Mouse (Mus musculus): ENCODE measurements around the gene Gucd1.

The Gucd1 gene

DNA sequence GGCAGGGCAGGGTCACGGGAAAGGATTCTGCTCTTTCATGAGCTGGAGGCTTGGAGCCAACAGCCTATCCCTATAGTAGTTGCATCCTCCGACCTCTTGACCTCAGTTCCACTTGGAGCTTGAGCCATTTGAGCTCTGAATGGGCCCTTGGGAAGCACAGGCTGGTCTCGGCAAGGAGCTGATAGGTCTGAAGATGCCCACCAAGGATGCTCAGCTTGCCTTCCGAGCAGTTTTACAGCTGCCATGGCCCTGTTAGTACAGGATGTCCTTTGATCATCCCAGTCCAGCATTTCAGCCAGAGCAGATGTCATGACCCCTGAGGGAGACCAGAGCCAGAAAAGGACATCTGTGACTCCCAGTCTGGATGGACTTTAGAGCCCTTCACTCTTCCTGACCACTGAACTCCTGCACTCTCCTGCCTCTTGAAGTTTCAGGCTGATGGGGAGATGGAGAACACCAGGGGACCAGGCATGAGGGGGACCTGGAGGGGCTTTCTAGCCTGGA, 189.5 kb downstream of the Gucd1 start:
- no peak for DNase-seq (ENCODE audit: extremely low spot score, low read depth, low spot score)

DNA sequence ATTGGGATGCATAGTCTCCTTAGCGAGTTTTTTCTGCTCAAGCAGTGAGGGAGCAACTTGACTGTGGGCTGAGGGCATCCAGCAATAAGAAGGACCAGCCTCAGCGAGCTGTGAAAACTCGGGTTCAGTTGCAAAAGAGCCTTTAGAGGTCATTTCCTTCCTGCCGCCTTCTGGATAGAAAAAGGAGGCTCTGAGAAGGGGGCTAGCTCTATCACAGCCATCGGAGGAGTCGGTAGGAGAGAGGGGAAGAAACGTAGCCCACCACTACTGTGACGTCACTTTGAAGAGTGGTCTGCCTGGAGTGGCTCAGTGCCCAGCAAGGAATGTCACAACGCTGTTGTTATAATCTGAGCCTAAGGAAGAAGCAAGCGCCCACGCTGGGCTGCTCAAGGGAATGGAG, 190.7 kb downstream of the Gucd1 start:
- no peak for DNase-seq (ENCODE audit: extremely low spot score, low read depth, low spot score)

DNA sequence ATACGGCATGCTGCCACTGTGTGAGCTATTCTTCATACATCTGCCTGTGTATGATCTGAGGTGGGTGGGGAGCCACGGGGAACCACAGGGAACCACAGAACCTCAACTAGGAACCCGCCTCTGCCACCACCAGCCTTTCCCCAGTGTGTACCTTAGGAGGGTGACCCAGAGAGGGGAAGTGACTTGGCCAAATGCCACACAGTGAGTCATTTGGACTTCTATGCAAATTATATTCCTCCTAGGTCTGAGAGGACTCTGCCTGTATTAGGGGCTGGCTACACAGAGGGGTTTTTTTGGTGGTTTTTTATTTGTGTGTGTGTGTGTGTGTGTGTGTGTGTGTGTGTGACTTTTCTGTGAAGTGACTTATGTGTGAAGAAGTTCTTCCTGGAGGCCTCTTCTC, 191.2 kb downstream of the Gucd1 start:
- no peak for DNase-seq (ENCODE audit: extremely low spot score, low read depth, low spot score)

DNA sequence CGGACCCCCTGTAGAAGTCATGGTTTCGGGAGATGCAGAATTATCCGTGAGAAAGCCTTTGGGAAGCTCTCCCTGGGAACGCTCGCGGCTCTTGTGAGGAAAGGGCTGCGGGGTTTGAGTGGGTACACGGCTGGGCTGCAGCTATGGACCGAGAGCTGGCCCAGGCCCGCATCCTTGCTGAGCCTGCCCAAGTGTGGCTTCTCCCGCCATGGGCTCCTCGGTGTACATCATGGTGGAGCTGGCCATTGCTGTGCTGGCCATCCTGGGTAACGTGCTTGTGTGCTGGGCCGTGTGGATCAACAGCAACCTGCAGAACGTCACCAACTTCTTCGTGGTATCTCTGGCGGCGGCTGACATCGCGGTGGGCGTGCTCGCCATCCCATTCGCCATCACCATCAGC, 192.0 kb downstream of the Gucd1 start:
- DNase-seq (ENCODE audit: extremely low spot score, low read depth, low spot score), result no peak

DNA sequence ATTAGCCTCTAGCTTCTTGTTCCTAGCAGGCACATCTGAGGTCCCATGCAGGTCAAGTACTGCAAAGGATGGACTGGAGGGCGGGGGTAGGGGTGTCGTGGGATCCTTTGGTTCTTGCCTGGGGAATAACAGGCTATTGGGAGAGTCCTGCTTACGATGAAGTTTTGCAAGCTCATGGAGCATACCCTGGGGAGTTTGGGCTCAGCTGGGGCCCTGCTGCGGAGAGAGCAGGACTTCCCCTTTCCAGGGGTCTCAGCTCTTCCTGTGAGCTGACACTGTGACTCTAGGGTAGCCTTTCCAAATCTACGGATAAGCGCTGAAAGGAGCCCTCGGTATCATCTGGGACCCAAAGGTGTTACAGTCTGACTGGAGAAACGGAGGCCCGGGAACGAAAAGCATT, 193.4 kb downstream of the Gucd1 start:
- DNase-seq (ENCODE audit: extremely low spot score, low read depth, low spot score), result no peak

DNA sequence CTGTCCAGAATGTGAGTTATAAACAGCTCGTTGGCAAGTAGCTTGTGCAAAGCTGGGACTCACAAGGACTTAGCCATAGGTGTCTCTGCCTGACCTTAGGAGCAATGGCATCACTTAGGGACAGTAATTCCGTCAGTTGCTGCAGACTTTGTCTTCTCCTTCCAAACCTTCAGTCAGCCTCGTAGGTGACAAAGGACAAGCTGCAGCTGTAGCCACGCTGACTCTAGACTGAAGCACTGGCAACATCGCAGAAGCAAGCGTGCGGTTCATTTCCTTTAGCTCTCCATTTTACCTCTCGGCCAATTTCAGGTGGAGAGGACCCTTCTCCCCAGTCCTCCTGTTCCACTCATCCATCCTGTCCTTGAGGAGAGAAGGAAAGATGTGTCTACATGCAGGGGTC, 193.8 kb downstream of the Gucd1 start:
- DNase-seq (ENCODE audit: extremely low spot score, low read depth, low spot score), result no peak

DNA sequence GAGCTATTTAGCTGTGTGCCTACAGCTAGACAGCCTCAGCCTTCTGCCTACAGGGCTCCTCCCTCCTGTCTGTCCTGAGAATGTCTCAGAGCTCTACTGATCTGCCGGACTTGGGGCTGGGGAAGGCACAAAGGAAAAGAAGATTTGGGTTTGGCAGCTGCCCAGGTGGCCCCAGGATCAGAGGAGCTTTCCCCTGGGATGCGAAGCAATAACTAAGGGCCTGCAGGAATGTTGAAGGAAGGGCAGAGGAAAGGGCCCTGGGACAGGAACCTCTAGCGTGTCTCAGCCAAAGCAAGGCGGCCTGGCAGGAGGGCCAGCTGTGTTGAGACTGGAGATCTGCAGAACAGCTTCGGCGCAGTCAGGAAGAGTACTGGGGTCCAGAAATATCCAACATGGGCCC, 194.8 kb downstream of the Gucd1 start:
- DNase-seq (ENCODE audit: extremely low spot score, low read depth, low spot score), result no peak

DNA sequence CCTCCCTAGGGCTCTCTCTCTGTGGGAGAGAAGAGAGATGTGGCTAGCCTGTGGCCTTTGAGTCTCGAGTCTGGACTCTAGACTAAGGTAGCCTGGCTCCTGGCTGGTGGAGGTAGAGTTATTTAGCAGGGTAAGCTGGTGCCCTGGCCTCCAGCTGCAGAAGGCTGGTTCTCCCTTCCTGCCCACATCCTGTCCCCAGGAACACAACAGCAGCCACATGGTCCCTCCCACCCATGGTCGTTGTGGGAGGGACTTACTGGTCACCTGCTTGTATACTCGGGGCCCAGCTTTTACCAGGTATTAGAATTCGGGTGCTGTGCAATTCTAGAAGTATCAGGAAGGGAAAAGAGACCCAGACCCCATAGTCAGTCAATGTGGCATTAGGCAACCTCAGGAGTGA, 197.5 kb downstream of the Gucd1 start:
- DNase-seq (ENCODE audit: extremely low spot score, low read depth, low spot score), result no peak

DNA sequence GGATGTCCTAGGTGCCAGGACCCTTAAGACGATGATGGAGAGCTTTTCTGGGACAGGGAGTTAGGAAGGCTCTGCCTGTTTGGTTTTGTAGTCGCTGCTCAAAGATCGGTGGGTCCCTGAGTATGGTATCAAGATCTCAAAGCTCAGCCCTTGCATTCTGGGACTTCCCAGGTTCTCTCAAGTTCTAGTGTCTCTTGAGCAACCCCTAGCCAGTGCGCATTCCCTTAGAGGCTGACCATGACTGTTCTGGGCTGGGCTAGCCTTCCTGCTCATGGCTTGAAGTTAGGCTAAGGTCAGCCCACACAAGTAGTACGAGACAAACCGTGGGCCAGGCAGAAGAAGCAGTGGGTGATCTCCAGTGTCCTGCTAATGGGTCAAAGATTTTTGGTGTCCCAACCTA, 199.6 kb downstream of the Gucd1 start:
- DNase-seq (ENCODE audit: extremely low spot score, low read depth, low spot score), result no peak

DNA sequence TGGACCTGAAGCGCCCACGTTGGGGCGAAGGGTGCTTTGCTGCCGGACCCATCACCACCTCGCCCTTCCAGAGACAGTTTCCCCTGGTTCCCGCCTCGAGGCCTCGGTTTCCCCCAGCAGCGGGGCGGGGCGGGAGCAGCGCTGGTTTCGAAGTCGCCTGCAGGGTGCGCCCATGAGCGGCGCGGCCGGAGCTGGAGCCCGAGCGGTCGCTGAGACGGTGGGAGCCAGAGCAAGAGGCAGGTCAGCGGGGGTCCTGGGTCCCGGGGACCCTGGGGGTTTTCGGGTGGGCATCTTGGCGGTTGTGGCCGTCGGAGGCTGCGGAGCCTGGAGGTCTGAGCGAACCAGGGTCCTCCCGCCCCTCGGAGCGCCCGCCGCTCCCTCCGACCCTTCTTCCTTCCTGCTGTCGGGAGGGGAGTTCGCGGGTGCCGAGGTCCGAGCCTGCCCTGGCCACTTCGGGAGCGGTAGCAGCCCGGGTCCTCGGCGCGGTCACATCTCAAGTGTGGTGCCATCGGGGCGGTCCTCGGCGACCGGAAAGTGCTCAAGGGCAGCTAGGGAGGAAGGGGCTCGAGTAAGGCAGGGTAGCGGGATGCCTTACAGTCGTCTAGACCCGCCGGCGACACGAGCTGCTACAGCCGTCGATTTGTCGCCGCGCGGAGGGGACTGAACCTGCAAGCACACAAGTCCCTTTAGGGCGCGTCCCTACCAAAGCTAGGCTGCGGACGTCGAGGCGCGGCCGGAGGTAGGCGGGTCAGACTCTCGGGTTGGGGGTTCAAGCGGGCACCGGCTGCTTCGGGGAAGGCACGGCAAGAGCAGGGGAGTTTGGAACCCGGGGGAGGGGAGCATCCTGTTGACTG, 200.6 kb downstream of the Gucd1 start:
- DNase-seq (ENCODE audit: extremely low spot score, low read depth, low spot score), result no peak

DNA sequence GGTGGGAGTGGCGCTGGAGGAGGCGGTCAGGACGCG, 201.1 kb downstream of the Gucd1 start, which contains the start of gene Adora2a:
Gene Adora2a, plus strand, starts transcription at position 6 of the 36 bp plus-strand sequence.
- no peak for DNase-seq (ENCODE audit: extremely low spot score, low read depth, low spot score)

DNA sequence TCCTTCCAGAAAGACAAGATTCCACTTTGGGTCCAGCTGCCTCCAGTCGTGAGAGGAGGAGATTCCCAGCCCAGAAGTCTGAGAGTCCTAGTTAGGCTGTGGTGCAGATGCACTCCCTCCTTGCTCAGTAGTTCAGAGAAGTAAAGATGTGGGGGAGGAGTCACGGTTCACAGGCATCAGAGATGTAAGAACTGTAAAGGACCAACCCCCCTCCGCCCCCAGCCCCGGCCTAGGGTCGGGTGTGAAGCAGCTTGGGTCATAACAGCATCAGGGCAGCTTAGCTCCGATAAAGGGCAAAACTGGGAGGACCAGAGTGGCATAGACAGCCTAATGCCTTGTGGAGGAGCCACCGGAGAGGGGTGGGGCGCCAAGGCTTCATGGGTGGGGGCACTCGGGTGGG, 201.3 kb downstream of the Gucd1 start:
- no peak for DNase-seq (ENCODE audit: extremely low spot score, low read depth, low spot score)

DNA sequence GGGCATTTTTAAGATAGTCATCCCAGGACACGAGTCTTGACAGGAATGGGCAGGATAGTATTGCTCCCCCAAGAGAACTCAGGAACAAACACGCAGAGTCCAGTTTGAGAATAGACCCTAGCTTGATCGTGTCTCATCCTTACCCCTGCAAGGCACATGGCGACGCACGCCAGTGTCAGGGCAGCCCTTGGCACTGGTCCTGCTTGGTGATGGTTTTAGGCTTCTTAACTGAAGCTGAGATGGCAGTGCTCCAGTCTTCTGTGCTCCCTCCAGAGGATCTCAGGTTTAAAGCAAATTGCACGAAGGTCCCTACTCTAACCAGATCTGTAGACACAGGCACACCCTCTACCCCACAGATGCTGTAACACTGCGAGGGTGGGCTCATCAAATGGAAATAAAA, 202.0 kb downstream of the Gucd1 start:
- DNase-seq (ENCODE audit: extremely low spot score, low read depth, low spot score), result no peak

DNA sequence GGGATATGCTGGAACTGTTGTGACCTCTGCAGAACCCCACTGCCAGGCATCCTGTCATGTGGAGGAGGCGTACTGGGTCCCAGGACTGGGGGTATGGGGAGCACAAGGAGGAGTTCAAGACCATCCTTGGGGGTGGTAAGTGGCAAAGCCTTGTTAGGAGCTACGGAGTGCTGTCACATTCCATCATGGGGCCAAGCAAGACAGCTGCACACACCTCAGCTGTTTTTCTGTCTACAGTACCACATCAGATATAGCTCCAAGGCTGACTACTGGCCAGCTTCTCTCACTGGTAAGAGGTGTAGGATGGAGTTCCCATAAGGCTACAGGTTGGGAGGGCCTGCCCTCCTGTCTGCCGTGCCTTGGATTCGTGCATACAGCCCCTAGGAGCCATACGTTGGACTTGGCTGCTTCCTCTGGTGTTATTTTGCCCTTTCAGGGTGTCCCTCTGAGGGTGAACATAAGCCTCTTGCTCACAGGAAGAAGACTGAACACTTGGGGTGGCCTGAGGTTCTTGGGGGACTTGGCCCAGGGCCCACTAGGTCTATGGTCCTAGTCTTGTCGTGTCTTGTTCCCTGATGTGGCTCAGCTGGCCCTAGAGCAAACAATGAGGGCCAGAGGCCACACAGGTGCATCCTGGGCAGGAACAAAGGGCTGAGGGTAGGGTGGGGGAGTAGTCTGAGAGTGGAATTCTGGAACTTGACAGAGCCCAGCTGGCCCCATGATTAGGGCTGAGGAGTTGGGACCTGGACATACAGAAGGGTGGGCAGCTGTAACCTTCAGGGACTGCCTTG, 203.4 kb downstream of the Gucd1 start:
- DNase-seq (ENCODE audit: extremely low spot score, low read depth, low spot score), result no peak

DNA sequence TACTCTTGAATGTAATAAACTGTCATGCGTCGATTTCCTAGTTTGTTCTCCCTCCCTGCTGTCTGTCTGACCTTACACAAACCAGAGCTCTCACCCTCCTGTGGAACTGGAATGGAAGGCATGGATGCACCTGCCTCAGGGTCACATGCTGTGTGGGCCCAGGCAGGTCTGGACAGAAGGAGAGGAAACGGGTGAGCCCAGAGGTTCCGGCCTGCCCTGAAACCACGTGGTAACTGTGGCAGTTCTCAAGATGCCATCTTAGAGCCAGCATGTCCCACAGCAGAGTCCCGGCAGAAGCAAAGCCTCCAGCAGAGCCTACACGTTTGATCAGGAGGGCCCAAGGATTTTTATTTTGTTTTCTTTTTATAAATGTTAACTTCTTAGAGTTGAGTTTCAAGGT, 205.4 kb downstream of the Gucd1 start:
- no peak for DNase-seq (ENCODE audit: extremely low spot score, low read depth, low spot score)

DNA sequence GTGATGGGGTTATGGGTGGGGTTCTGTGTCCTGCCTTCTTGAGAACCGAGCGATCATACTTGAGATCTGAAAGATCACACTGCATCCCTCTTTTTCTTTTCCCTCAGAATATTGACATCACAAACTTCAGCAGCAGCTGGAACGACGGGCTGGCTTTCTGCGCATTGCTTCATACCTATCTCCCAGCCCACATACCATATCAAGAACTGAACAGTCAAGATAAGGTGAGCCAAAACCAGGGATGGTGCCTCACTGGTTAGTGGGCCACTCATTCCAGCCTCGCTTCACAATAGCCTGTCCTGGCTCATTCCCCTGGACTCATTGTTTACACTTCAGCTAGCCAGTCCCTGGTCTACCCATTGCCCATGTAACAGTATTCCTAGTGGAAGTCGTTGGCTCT, 210.6 kb downstream of the Gucd1 start:
- no peak for DNase-seq (ENCODE audit: extremely low spot score, low read depth, low spot score)

DNA sequence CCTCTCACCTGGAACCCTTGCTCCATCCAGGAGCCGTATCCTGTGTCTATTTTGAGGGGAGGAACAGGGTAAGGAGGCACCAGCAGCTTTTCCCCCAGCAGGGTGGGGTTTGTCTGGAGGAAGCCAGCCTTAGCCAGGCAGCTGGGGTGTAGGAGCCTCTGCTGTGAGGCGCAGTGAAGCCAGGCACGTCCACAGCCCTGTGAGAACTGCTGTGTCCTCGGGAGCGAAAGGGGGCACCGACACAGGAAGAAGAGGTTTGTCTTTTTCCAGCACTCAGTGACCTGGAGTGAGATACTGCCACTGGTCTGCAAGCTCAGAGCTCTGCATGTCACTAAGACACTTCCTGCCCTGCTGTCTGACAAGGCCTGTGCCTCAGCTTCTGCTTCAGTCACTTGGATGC, 213.4 kb downstream of the Gucd1 start:
- no peak for DNase-seq (ENCODE audit: extremely low spot score, low read depth, low spot score)

DNA sequence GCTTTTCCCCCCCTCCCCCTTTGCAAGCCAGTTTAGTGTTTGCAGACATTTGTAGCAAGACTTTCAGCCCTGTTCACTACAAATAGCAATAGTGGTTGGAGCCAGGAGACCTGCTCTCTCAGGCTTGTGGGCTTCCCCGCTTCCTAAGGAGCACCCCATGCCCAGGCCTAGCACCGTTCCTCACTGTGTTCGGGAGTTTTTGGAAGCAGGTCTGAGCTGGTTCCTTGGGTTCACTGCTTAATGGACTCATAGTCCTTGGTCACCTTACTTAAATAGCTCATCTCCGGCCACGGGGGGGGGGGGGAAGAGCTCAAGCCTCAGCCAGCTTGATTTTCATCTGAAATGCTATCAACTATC, 213.7 kb downstream of the Gucd1 start:
- no peak for DNase-seq (ENCODE audit: extremely low spot score, low read depth, low spot score)

DNA sequence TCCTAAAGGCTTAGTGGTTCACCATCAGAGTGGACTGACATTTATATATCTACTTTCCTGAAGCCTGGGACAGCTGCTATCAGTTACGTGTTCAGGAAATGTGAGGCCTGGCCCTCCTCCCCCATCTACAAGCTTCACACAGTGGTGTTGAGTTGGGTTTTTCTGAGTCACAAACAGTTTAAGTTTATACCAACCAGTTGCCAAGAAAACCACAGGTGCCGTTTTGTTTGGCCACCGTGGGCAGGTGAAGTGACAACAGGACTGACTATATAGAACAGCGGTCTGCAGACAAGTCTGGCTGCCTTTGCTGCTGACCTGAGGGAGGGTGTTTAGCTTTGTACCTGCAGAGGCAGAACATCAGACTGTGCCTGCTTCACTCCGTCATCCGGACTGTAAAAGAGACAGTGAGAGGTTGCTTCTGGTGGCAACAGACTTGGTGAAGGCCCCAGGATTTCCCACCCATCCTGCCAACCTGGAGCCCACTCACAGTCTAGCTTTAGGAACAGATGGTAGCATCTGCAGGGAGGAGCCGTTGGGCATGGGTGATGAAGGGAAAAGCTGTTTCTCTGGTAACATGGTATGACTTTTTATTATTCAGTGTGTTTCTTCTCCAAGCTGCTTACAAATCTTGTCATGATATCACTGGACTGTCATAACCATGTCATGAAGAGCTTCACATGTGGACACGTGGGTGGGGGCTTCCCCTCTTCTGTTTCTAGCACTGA, 214.3 kb downstream of the Gucd1 start:
- DNase-seq (ENCODE audit: extremely low spot score, low read depth, low spot score), result no peak

DNA sequence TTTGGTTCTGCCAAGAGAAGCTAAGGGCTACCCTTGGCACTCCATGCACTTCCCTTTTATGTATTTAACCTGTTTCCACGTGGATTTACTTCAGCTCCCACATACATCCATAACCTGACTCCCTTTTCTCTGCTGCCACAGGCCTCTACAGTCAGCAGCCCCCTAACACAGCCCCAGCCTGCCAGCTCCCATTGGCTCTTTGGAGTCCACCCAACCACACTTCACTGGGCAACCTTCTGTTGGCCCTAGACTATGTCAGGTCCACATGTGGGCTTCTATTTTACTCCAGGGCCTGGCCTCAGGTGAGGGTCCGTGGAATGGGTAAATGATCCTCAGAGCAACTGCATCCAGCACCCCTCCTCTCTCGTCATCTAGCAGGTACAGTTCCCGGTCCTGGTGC, 215.2 kb downstream of the Gucd1 start:
- no peak for DNase-seq (ENCODE audit: extremely low spot score, low read depth, low spot score)

DNA sequence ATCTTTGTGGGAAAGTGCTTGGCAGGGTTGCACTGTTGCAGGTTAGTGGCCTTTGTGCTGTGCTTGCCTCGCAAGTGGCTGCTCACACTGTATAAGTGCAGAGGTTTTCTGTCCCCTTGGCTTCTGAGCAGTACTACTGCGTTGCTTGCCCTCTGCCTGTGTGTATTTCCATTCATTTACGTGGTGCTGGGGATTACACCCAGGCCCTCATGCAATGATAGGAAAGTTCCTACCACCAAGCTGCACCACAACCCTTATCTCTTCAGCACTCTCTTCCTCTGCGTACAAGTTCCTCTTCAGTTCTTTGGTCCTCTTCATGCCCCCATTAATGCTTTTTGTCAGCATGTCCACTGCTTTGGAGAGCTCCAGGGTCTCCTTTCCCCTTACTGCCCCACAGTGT, 215.8 kb downstream of the Gucd1 start:
- no peak for DNase-seq (ENCODE audit: extremely low spot score, low read depth, low spot score)

DNA sequence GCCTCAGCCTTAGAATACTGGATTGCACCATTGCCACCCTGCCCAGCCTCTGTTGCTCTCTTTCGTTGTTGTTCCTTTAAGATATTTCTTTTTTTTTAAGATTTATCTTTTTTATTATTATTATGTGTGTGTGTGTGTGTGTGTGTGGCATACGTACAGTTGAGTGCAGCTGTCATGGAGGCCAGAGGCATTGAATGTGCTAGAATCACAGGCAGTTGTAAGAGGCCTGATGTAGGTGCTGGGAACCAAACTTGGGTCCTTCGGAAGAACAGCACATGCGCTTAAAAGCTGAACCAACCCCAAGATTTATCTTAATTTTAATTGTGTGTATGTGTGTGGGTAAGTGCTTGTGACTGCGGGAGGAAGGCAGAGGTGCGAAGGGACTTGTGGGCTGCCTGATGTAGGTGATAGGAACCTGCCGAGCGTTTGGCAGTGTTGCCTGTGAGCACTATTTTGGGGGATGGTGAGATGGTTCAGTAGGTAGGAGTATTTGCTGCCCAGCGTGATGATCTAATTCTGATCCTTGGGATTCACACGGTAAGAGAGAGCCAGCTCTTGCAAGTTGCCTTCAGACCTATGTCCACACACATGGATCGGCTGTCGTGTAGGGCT, 216.5 kb downstream of the Gucd1 start:
- no peak for DNase-seq (ENCODE audit: extremely low spot score, low read depth, low spot score)

Data from hindlimb bud, embryonic 11.5 days (tissue).